Mouse (Mus musculus): ENCODE measurements around the gene Gm9918. TPM values are rescaled to one million over a fixed set of nuclear protein-coding genes. Genes with fewer than 3 reads are reported as not detected.
A peak's percentile ranks its signal among the peaks of the same experiment; 100 is the strongest.

Gm9918 gene
- polyA plus RNA-seq, 1 experiment, result 0.18 TPM

DNA sequence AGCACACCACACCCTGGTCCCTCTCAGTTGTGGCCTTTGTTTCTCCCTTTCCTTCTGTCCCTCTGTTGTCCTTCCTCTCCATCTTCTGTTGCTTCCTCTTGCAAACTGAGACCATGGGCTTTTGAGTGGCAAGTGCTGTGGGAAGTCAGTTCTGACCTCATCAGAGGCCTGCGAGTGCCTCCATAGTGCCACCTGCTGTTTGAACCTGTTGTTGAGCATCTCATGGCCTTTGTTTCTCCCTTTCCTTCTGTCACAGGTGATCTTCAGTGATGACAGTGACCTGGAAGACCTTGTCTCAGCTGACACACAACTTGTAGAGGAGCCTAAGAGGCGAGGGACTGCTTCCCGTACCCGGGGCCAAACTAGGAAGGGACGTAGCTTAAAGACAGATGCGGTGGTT, 45.9 kb downstream of the Gm9918 start:
- TF ChIP-seq POLR2A (IDR thresholded peaks at IDR 0.05; ENCODE audit: borderline replicate concordance, extremely low read depth, insufficient read depth, insufficient read length, poor library complexity, severe bottlenecking) (no peak), CTCF (IDR thresholded peaks at IDR 0.05; ENCODE audit: borderline replicate concordance, extremely low read depth, insufficient read depth, insufficient read length) (peak; percentile 71)

More for the DNA sequence above, 45.9 kb downstream of the Gm9918 start:
- DNase-seq (ENCODE audit: low read depth), result peak; percentile 74

Other genes starting within 250 kb of the Gm9918 start
- 1.9 and 3.9 TPM in 2 replicates for gene Krt18, start 242.4 kb upstream of the Gm9918 start, polyA plus RNA-seq (2012; rRNA removed)
- 123 and 173 TPM in 2 replicates for gene Eif4b, start 196.8 kb upstream of the Gm9918 start, polyA plus RNA-seq (2012; rRNA removed)
- gene Tns2, start 170.2 kb upstream of the Gm9918 start, polyA plus RNA-seq (2012; rRNA removed), result 10.2 and 18.8 TPM in 2 replicates
- gene Spryd3, start 134.3 kb upstream of the Gm9918 start, polyA plus RNA-seq (2012; rRNA removed), result 63.8 and 64.6 TPM in 2 replicates
- 0.57 and 0.83 TPM in 2 replicates for gene Igfbp6, start 126.2 kb upstream of the Gm9918 start, polyA plus RNA-seq (2012; rRNA removed)
- gene Soat2, start 120.0 kb upstream of the Gm9918 start, polyA plus RNA-seq (2012; rRNA removed), result 0.15 and 0.18 TPM in 2 replicates
- gene Zfp740, start 67.3 kb upstream of the Gm9918 start, polyA plus RNA-seq (2012; rRNA removed), result 91.1 and 96.5 TPM in 2 replicates
- gene Csad, start 65.8 kb upstream of the Gm9918 start, polyA plus RNA-seq (2012; rRNA removed), result 45.4 and 50.8 TPM in 2 replicates
- 0.30 and 0.40 TPM in 2 replicates for gene Itgb7, start 38.6 kb upstream of the Gm9918 start, polyA plus RNA-seq (2012; rRNA removed)
- 9.1 and 11.0 TPM in 2 replicates for gene Rarg, start 13.0 kb upstream of the Gm9918 start, polyA plus RNA-seq (2012; rRNA removed)
- gene Mfsd5, start 8.9 kb downstream of the Gm9918 start, polyA plus RNA-seq (2012; rRNA removed), result 48.7 and 53.6 TPM in 2 replicates
- 11.3 and 12.6 TPM in 2 replicates for gene Espl1, start 25.7 kb downstream of the Gm9918 start, polyA plus RNA-seq (2012; rRNA removed)
- gene Pfdn5, start 55.6 kb downstream of the Gm9918 start, polyA plus RNA-seq (2012; rRNA removed), result 303 and 362 TPM in 2 replicates
- 109 and 137 TPM in 2 replicates for gene Myg1, start 61.1 kb downstream of the Gm9918 start, polyA plus RNA-seq (2012; rRNA removed)
- gene Aaas, start 80.2 kb downstream of the Gm9918 start, polyA plus RNA-seq (2012; rRNA removed), result 33.6 and 49.2 TPM in 2 replicates
- gene Sp7, start 96.6 kb downstream of the Gm9918 start, polyA plus RNA-seq (2012; rRNA removed), result 0.69 and 4.1 TPM in 2 replicates
- 19.2 and 20.8 TPM in 2 replicates for gene Sp1, start 135.6 kb downstream of the Gm9918 start, polyA plus RNA-seq (2012; rRNA removed)
- gene Amhr2, start 174.8 kb downstream of the Gm9918 start, polyA plus RNA-seq (2012; rRNA removed), result 0.48 and 0.53 TPM in 2 replicates
- 94.6 and 117 TPM in 2 replicates for gene Prr13, start 188.5 kb downstream of the Gm9918 start, polyA plus RNA-seq (2012; rRNA removed)
- gene Pcbp2, start 200.0 kb downstream of the Gm9918 start, polyA plus RNA-seq (2012; rRNA removed), result 569 and 716 TPM in 2 replicates
- not detected in 2 replicates for gene Gm10337, start 233.2 kb downstream of the Gm9918 start, polyA plus RNA-seq (2012; rRNA removed)
- gene Map3k12, start 246.5 kb downstream of the Gm9918 start, polyA plus RNA-seq (2012; rRNA removed), result 72.4 and 79.2 TPM in 2 replicates
- 126 and 186 TPM in 2 replicates for gene Tarbp2, start 247.6 kb downstream of the Gm9918 start, polyA plus RNA-seq (2012; rRNA removed)

All from brain, embryonic 14.5 days (tissue).